Mouse (Mus musculus) adrenal gland, postnatal 25 days (tissue): ENCODE measurements around the gene Xirp1. TPM values are rescaled to one million over a fixed set of nuclear protein-coding genes. Genes with fewer than 3 reads are reported as not detected.
A peak's percentile ranks its signal among the peaks of the same experiment; 100 is the strongest.
"Not testable (repeated sequence)": the region's sequence is repeated elsewhere in the genome, so short reads cannot be mapped to it uniquely, and the experiment has no call there.

Experiments used
- DNase-seq: peaks from one replicate; pipeline ENCODE4 v3.0.0; 2021; ENCODE audit warnings: mixed read lengths
- total RNA-seq: library from RNA; stranded (reverse); gene quantifications from 2 replicates; pipeline ENCODE4 v1.2.3, GENCODE M21; 2021

The Xirp1 gene
- total RNA-seq, 1 experiment from 2014 or later = 0.12 TPM

GRCm38 (mm10) chr9:120016956-120017355 lies 6.4 kb downstream of the Xirp1 start:
- DNase-seq = no peak

- DNase-seq = no peak
These were observed 8.6 kb downstream of the Xirp1 start for GRCm38 (mm10) chr9:120014828-120015227.

- DNase-seq = no peak
These were observed 10.1 kb downstream of the Xirp1 start for GRCm38 (mm10) chr9:120013251-120013820.

- DNase-seq = no peak
These were observed 10.6 kb downstream of the Xirp1 start for GRCm38 (mm10) chr9:120012781-120013180.

GRCm38 (mm10) chr9:120012161-120012560 lies 11.2 kb downstream of the Xirp1 start:
- not testable (repeated sequence) for DNase-seq

GRCm38 (mm10) chr9:120011533-120011932 lies 11.9 kb downstream of the Xirp1 start:
- peak; percentile 70 for DNase-seq

- DNase-seq = peak; percentile 100
These were observed 12.5 kb downstream of the Xirp1 start for GRCm38 (mm10) chr9:120010781-120011511.

- DNase-seq = no peak
These were observed 13.5 kb downstream of the Xirp1 start for GRCm38 (mm10) chr9:120009871-120010270.

GRCm38 (mm10) chr9:120009226-120009841 lies 14.1 kb downstream of the Xirp1 start:
- DNase-seq = no peak

- no peak for DNase-seq
These were observed 15.6 kb downstream of the Xirp1 start for GRCm38 (mm10) chr9:120007833-120008232.

GRCm38 (mm10) chr9:120005936-120006335 lies 17.5 kb downstream of the Xirp1 start:
- no peak for DNase-seq

- no peak for DNase-seq
These were observed 20.5 kb downstream of the Xirp1 start for GRCm38 (mm10) chr9:120002893-120003292.

GRCm38 (mm10) chr9:120001945-120002725 lies 21.3 kb downstream of the Xirp1 start:
- DNase-seq = peak; percentile 86

- DNase-seq = no peak
These were observed 22.6 kb downstream of the Xirp1 start for GRCm38 (mm10) chr9:120000761-120001160.

GRCm38 (mm10) chr9:119999636-120000035 lies 23.8 kb downstream of the Xirp1 start:
- DNase-seq = no peak

GRCm38 (mm10) chr9:119998776-119999175 lies 24.6 kb downstream of the Xirp1 start:
- no peak for DNase-seq

- no peak for DNase-seq
These were observed 27.3 kb downstream of the Xirp1 start for GRCm38 (mm10) chr9:119996080-119996479.

GRCm38 (mm10) chr9:119994207-119994606 lies 29.2 kb downstream of the Xirp1 start:
- DNase-seq = no peak

GRCm38 (mm10) chr9:119993092-119993844 lies 30.1 kb downstream of the Xirp1 start:
- no peak for DNase-seq

- DNase-seq = no peak
These were observed 32.1 kb downstream of the Xirp1 start for GRCm38 (mm10) chr9:119991310-119991709.

GRCm38 (mm10) chr9:119988304-119988703 lies 35.1 kb downstream of the Xirp1 start:
- DNase-seq = no peak
